Mouse (Mus musculus) liver, postnatal 0 days (tissue): ENCODE measurements at regions not wholly inside any gene's neighbourhood (a gene's known extent, or its start where the extent isn't known, plus 50 kb on each side); places are given as distances from the start of the nearest gene placed in this dataset.

Experiments
- ATAC-seq: fragments of 200-750 bp; cut with Nextera tagmentation; 2 replicates; pipeline ENCODE4 v1.8.0; 2017; ENCODE audit warnings: mild to moderate bottlenecking, moderate library complexity
- DNase-seq: peaks from one replicate; pipeline ENCODE4 v3.0.0-alpha.2; 2016
- H3K27ac ChIP-seq: fragments of 300-500 bp; sonication (generic); 2 replicates; pipeline ENCODE4 v1.5.1; 2014; ENCODE audit warnings: antibody characterized with exemption, moderate library complexity, mild to moderate bottlenecking, low read depth
- H3K27me3 ChIP-seq: fragments of 300-500 bp; sonication (generic); 2 replicates; pipeline ENCODE4 v1.6.1; 2014; ENCODE audit warnings: low read length, control low read depth, mixed read lengths; ENCODE audit not compliant: insufficient read depth
- H3K36me3 ChIP-seq: fragments of 300-500 bp; sonication (generic); replicated peaks from 2 replicates; pipeline ENCODE4 v1.6.1; 2014; ENCODE audit warnings: mild to moderate bottlenecking, control low read depth, low read length, moderate library complexity, mixed read lengths; ENCODE audit not compliant: insufficient read depth
- H3K4me1 ChIP-seq: fragments of 300-500 bp; sonication (generic); 2 replicates; pipeline ENCODE4 v1.6.1; 2014; ENCODE audit warnings: antibody characterized with exemption, mild to moderate bottlenecking, control low read depth; ENCODE audit not compliant: insufficient read depth
- H3K4me2 ChIP-seq: fragments of 300-500 bp; sonication (generic); 2 replicates; pipeline ENCODE4 v1.6.1; 2014; ENCODE audit warnings: low read depth, mild to moderate bottlenecking, low read length, moderate library complexity, mixed read lengths
- H3K4me3 ChIP-seq: fragments of 300-500 bp; sonication (generic); 2 replicates; pipeline ENCODE4 v1.5.1; 2014; ENCODE audit warnings: low read depth, low read length
- H3K9ac ChIP-seq: fragments of 300-500 bp; sonication (generic); replicated peaks from 2 replicates; pipeline ENCODE4 v1.6.1; 2014; ENCODE audit warnings: mild to moderate bottlenecking, moderate library complexity
- H3K9me3 ChIP-seq: fragments of 300-500 bp; sonication (generic); 2 replicates; pipeline ENCODE4 v1.6.1; 2016; ENCODE audit warnings: mild to moderate bottlenecking, control low read depth, low read length, mixed read lengths
- CTCF ChIP-seq: sonication (generic); IDR thresholded peaks from 2 replicates; pipeline ENCODE4 v1.5.1; 2016; ENCODE audit warnings: antibody characterized with exemption, low read depth
- EP300 ChIP-seq: IDR thresholded peaks from 2 replicates; pipeline ENCODE4 v1.6.1; 2016; ENCODE audit warnings: antibody characterized with exemption, low read depth, mild to moderate bottlenecking
- WGBS: fragments of 180-500 bp; shearing (Covaris S2); extraction: QIAGEN DNeasy Blood & Tissue Kit; methylation state at CpG from one replicate; pipeline ENCODE4 v1.1.7; 2014; ENCODE audit not compliant: insufficient replicate concordance; 5-methylcytosine and 5-hydroxymethylcytosine counted together

GRCm38 (mm10) chr12:15698829-15699228 lies 117.9 kb downstream of the Trib2 start:
- Histone ChIP-seq H3K36me3 (no peaks in the 10 kb centered on the region), H3K27me3 (no peaks in the 10 kb centered on the region), H3K9ac (no peak overlapping the region), H3K4me3 (no peak overlapping the region), H3K27ac (no peak overlapping the region), H3K4me2 (no peak overlapping the region), H3K4me1 (no peaks in the 10 kb centered on the region), H3K9me3 (no peaks in the 10 kb centered on the region)
- WGBS = 21% methylated on average over 4 of the region's 4 CpGs
- TF ChIP-seq EP300 (no peak), CTCF (no peak)
- DNase-seq = no peak
- ATAC-seq = no peak

GRCm38 (mm10) chr12:15698042-15698771 lies 118.5 kb downstream of the Trib2 start:
- DNase-seq (no peak), ATAC-seq (no peak)
- TF ChIP-seq CTCF = no peak
- no peak for TF ChIP-seq EP300
- Histone ChIP-seq H3K4me2 (no peak overlapping the region), H3K9ac (no peak overlapping the region), H3K4me3 (no peak overlapping the region), H3K4me1 (no peaks in the 10 kb centered on the region), H3K27ac (no peak overlapping the region), H3K27me3 (no peaks in the 10 kb centered on the region), H3K36me3 (no peaks in the 10 kb centered on the region), H3K9me3 (no peaks in the 10 kb centered on the region)
- 46% methylated on average over 6 of the region's 6 CpGs for WGBS

DNA sequence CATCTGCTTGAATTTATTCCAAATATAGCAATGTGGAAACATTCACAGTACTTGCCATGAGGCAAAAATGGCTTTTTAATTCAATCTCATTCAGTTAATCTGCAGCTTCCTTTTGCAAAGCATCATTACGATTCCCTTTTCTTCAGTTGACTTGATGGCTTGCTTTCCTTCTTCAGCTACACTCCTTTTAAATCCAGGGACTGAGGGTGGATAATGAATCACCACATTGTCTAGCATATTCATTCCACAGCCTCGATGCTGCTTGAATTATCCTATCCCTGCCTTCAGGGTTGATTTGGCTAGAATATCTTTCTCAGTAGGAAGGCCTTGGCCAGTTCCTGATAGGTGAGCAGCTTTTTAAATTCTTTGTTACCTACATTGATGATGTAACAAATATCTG lies 128.4 kb downstream of the Trib2 start:
- Histone ChIP-seq H3K27ac (no peak overlapping the region), H3K27me3 (no peaks in the 10 kb centered on the region), H3K4me2 (no peak overlapping the region), H3K36me3 (no peaks in the 10 kb centered on the region), H3K9me3 (no peaks in the 10 kb centered on the region), H3K4me3 (no peak overlapping the region), H3K4me1 (no peaks in the 10 kb centered on the region), H3K9ac (no peak overlapping the region)
- WGBS = 69% methylated on average over 2 of the region's 2 CpGs
- ATAC-seq = no peak
- no peak for DNase-seq
- TF ChIP-seq CTCF = no peak
- no peak for TF ChIP-seq EP300

DNA sequence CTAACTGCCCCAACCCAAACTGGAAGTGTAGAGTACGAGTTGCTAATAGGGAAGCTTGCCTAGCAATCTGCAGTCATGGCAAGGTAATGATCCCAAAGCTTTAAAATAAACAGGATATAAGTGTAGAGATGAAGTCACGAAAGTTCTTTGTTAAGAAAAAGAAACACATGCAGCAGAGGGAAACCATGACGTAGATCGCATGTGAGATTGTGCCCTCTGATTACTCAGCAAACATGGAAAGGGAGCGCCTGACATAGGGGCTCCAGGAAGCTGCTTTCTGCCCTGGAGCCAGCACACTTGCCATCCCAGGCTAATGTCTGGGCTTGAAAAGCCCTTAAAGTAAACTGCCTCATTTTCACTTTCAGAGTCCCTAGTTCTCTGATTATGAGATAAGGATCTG lies 132.4 kb downstream of the Trib2 start:
- 43% methylated on average over 5 of the region's 5 CpGs for WGBS
- no peaks in the 10 kb centered on the region for H3K9me3 ChIP-seq
- no peaks in the 10 kb centered on the region for H3K27me3 ChIP-seq
- H3K4me1 ChIP-seq = no peaks in the 10 kb centered on the region
- H3K4me3 ChIP-seq = no peak overlapping the region
- no peak for TF ChIP-seq CTCF
- TF ChIP-seq EP300 = no peak
- DNase-seq (no peak), ATAC-seq (no peak)
- no peak overlapping the region for H3K4me2 ChIP-seq
- H3K36me3 ChIP-seq = no peaks in the 10 kb centered on the region
- H3K27ac ChIP-seq = no peak overlapping the region
- H3K9ac ChIP-seq = no peak overlapping the region

DNA sequence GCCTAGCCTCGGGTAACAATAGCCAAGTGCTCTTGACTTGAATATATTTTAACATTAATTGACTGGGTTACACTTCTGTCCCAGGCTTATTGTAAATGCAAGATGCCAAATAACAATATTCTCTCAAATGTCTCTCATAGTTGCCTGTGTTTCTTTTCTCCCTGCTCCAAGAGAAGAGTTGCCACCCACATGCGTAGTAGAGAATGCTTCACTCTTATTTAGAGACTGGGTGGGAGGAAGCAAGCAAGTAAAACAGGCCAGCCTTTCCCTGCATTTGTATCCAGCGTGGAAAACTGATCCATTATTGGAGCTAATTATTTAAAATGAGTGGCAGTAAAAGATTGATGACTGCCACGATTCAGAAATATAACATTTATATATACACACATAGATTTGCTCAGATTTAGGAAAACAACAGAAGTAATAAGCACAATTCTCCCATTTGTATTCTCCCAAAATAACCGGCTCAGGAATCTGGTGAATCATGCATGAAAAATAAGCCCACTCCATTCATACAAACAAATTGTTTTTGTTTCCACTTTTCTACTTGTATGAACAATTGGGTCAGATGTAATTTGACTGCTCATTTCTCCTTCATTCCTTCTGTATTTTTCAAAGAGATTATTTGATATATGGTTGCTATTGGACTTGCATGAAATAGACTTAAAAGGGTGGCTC lies 134.9 kb downstream of the Trib2 start:
- Histone ChIP-seq H3K27ac (no peak overlapping the region), H3K9ac (no peak overlapping the region), H3K4me1 (no peaks in the 10 kb centered on the region), H3K36me3 (no peaks in the 10 kb centered on the region), H3K9me3 (no peaks in the 10 kb centered on the region), H3K4me2 (no peak overlapping the region), H3K4me3 (no peak overlapping the region), H3K27me3 (no peaks in the 10 kb centered on the region)
- no peak for ATAC-seq
- 74% methylated on average over 5 of the region's 5 CpGs for WGBS
- no peak for TF ChIP-seq EP300
- no peak for TF ChIP-seq CTCF
- DNase-seq = no peak

DNA sequence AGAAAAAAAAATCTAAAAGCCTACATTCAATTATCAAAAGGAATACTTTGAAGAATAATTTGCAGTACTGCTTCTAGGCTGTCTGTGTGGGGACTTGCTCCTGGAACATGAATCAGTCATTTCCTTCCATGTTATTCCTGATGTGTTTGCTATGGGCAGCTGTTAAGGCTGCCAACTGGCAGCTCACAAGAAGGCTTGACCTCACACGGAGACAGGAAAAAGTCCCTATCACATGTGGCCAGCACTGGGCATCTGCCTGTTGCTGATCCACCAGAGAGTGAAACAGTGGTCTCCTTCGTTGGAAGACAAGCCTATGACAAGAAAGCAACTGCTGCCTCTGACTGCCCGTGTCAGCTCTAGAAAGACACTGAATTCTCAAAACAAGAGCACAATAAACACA lies 140.6 kb downstream of the Trib2 start:
- WGBS = 54% methylated on average over 3 of the region's 3 CpGs

More for the DNA sequence above, 140.6 kb downstream of the Trib2 start:
- no peaks in the 10 kb centered on the region for H3K9me3 ChIP-seq
- DNase-seq = no peak
- TF ChIP-seq CTCF (no peak), EP300 (no peak)
- no peak for ATAC-seq
- no peak overlapping the region for H3K27ac ChIP-seq
- no peaks in the 10 kb centered on the region for H3K4me1 ChIP-seq
- H3K36me3 ChIP-seq = no peaks in the 10 kb centered on the region
- H3K4me3 ChIP-seq = no peak overlapping the region
- H3K4me2 ChIP-seq = no peak overlapping the region
- no peak overlapping the region for H3K9ac ChIP-seq
- no peaks in the 10 kb centered on the region for H3K27me3 ChIP-seq
